Mouse (Mus musculus) adrenal gland, postnatal 25 days (tissue): ENCODE results near the gene Oser1. TPM values are rescaled to one million over a fixed set of nuclear protein-coding genes. Genes with fewer than 3 reads are reported as not detected.

Experiments used
- DNase-seq: peaks from one replicate; pipeline ENCODE4 v3.0.0; 2021; ENCODE audit warnings: mixed read lengths
- total RNA-seq: library from RNA; stranded (reverse); gene quantifications from 2 replicates; pipeline ENCODE4 v1.2.3, GENCODE M21; 2021

Oser1 gene
- total RNA-seq, 1 experiment from 2014 or later = 34.2 TPM

GRCm38 (mm10) chr2:163399222-163399621 lies 25.3 kb downstream of the Oser1 start:
- DNase-seq = no peak

- no peak for DNase-seq
These were observed 25.7 kb downstream of the Oser1 start for GRCm38 (mm10) chr2:163398770-163399169.

- DNase-seq = peak; percentile 51
These were observed 26.6 kb downstream of the Oser1 start, which contains the start of gene Jph2 for GRCm38 (mm10) chr2:163397905-163398304. Jph2 (minus strand) TSS chr2:163397993.

GRCm38 (mm10) chr2:163397071-163397470 lies 27.4 kb downstream of the Oser1 start:
- no peak for DNase-seq

- no peak for DNase-seq
These were observed 29.5 kb downstream of the Oser1 start for GRCm38 (mm10) chr2:163394977-163395376.

- no peak for DNase-seq
These were observed 30.5 kb downstream of the Oser1 start for GRCm38 (mm10) chr2:163393976-163394375.

GRCm38 (mm10) chr2:163393241-163393640 lies 31.3 kb downstream of the Oser1 start:
- DNase-seq = no peak

- no peak for DNase-seq
These were observed 32.1 kb downstream of the Oser1 start for GRCm38 (mm10) chr2:163392436-163392835.

GRCm38 (mm10) chr2:163386423-163387190 lies 37.9 kb downstream of the Oser1 start:
- DNase-seq = no peak

- no peak for DNase-seq
These were observed 39.4 kb downstream of the Oser1 start for GRCm38 (mm10) chr2:163385126-163385525.

GRCm38 (mm10) chr2:163381246-163381645 lies 43.3 kb downstream of the Oser1 start:
- DNase-seq = no peak

- no peak for DNase-seq
These were observed 45.1 kb downstream of the Oser1 start for GRCm38 (mm10) chr2:163379366-163379765.

GRCm38 (mm10) chr2:163376082-163376481 lies 48.4 kb downstream of the Oser1 start:
- DNase-seq = no peak

- DNase-seq = no peak
These were observed 49.0 kb downstream of the Oser1 start for GRCm38 (mm10) chr2:163375468-163375867.

- no peak for DNase-seq
These were observed 51.9 kb downstream of the Oser1 start for GRCm38 (mm10) chr2:163372627-163373026.

- no peak for DNase-seq
These were observed 54.3 kb downstream of the Oser1 start for GRCm38 (mm10) chr2:163370175-163370574.

GRCm38 (mm10) chr2:163364785-163365541 lies 59.5 kb downstream of the Oser1 start:
- DNase-seq = no peak

GRCm38 (mm10) chr2:163362940-163363921 lies 61.3 kb downstream of the Oser1 start:
- DNase-seq = no peak

- no peak for DNase-seq
These were observed 63.5 kb downstream of the Oser1 start for GRCm38 (mm10) chr2:163360858-163361623.

GRCm38 (mm10) chr2:163359253-163359652 lies 65.2 kb downstream of the Oser1 start:
- DNase-seq = no peak

GRCm38 (mm10) chr2:163358662-163359061 lies 65.8 kb downstream of the Oser1 start:
- DNase-seq = no peak
